Mouse (Mus musculus) adrenal gland, postnatal 14 days (tissue): ENCODE data around the gene Ccdc162. TPM values are rescaled to one million over a fixed set of nuclear protein-coding genes. Genes with fewer than 3 reads are reported as not detected.

Experiments
- DNase-seq: peaks from one replicate; pipeline ENCODE4 v3.0.0; 2021; ENCODE audit warnings: mixed read lengths
- total RNA-seq: library from RNA; stranded (reverse); gene quantifications from 2 replicates; pipeline ENCODE4 v1.2.3, GENCODE M21; 2021

The Ccdc162 gene
- total RNA-seq, 1 experiment from 2014 or later, result 0.82 TPM

- DNase-seq, result no peak
Observed at GRCm38 (mm10) chr10:41633801-41634200, 82.6 kb downstream of the Ccdc162 start.

GRCm38 (mm10) chr10:41632062-41632461 is 84.4 kb downstream of the Ccdc162 start:
- DNase-seq, result no peak

- no peak for DNase-seq
Observed at GRCm38 (mm10) chr10:41626996-41627395, 89.4 kb downstream of the Ccdc162 start.

- DNase-seq, result no peak
Observed at GRCm38 (mm10) chr10:41619988-41620387, 96.4 kb downstream of the Ccdc162 start.

- DNase-seq, result no peak
Observed at GRCm38 (mm10) chr10:41615487-41615886, 100.9 kb downstream of the Ccdc162 start.

- DNase-seq, result no peak
Observed at GRCm38 (mm10) chr10:41611941-41612340, 104.5 kb downstream of the Ccdc162 start.

GRCm38 (mm10) chr10:41609475-41609874 is 107.0 kb downstream of the Ccdc162 start:
- DNase-seq, result no peak

GRCm38 (mm10) chr10:41608485-41608884 is 107.9 kb downstream of the Ccdc162 start:
- DNase-seq, result no peak

- no peak for DNase-seq
Observed at GRCm38 (mm10) chr10:41602667-41603066, 113.8 kb downstream of the Ccdc162 start.

- DNase-seq, result peak; percentile 25
Observed at GRCm38 (mm10) chr10:41601898-41602545, 114.4 kb downstream of the Ccdc162 start.

GRCm38 (mm10) chr10:41601302-41601701 is 115.1 kb downstream of the Ccdc162 start:
- no peak for DNase-seq

GRCm38 (mm10) chr10:41599051-41599450 is 117.4 kb downstream of the Ccdc162 start:
- no peak for DNase-seq

- no peak for DNase-seq
Observed at GRCm38 (mm10) chr10:41598221-41598620, 118.2 kb downstream of the Ccdc162 start.

- no peak for DNase-seq
Observed at GRCm38 (mm10) chr10:41595550-41595949, 120.9 kb downstream of the Ccdc162 start.

- DNase-seq, result no peak
Observed at GRCm38 (mm10) chr10:41594957-41595356, 121.5 kb downstream of the Ccdc162 start.

- DNase-seq, result no peak
Observed at GRCm38 (mm10) chr10:41594433-41594832, 122.0 kb downstream of the Ccdc162 start.

- DNase-seq, result no peak
Observed at GRCm38 (mm10) chr10:41588616-41589015, 127.8 kb downstream of the Ccdc162 start.

- DNase-seq, result peak; percentile 51
Observed at GRCm38 (mm10) chr10:41586947-41587852, 129.2 kb downstream of the Ccdc162 start.

- no peak for DNase-seq
Observed at GRCm38 (mm10) chr10:41583383-41583782, 133.1 kb downstream of the Ccdc162 start.

GRCm38 (mm10) chr10:41582901-41583361 is 133.5 kb downstream of the Ccdc162 start:
- DNase-seq, result peak; percentile 23

- DNase-seq, result no peak
Observed at GRCm38 (mm10) chr10:41580441-41580840, 136.0 kb downstream of the Ccdc162 start.

- DNase-seq, result no peak
Observed at GRCm38 (mm10) chr10:41578541-41578940, 137.9 kb downstream of the Ccdc162 start.

- no peak for DNase-seq
Observed at GRCm38 (mm10) chr10:41576328-41576833, 140.1 kb downstream of the Ccdc162 start.
